Mouse (Mus musculus): Measurements from ENCODE around the gene Kirrel3.

GRCm38 (mm10) chr9:34861775-34862174 lies 376.1 kb downstream of the Kirrel3 start:
- no peak for TF ChIP-seq GATA1 (IDR thresholded peaks at IDR 0.05; ENCODE audit: borderline replicate concordance, low read length)
- TF ChIP-seq FLI1 (IDR thresholded peaks at IDR 0.05; ENCODE audit: low read length): no peak

All from megakaryocyte, embryonic 14.5 days (primary cell).